Mouse (Mus musculus): ENCODE results near the gene Gm17268.

Gene Gm17268

GRCm38 (mm10) chr11:82032136-82032535, 6.2 kb downstream of the Gm17268 start:
- DNase-seq (ENCODE audit: low read depth, low spot score), result no peak

DNA sequence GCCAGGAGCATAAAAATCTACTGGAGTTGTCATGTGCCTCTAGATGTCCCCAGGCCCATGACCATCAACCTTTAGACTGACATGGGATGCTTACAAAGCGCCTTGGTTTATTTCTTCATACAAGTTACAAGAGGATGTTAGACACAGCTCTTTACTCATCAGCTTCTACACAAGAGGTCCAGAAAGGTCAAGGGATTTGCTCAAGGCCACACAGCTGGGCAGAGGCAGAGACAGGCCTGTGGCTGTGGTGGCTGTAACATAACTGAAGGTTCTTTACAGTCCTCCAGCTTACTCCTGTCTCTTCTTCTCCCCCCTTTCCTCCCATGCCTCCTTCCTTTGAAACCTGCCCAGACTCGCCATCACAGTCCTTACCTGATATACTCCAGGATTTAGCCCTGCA, 8.2 kb downstream of the Gm17268 start:
- DNase-seq (ENCODE audit: low read depth, low spot score), result no peak

DNA sequence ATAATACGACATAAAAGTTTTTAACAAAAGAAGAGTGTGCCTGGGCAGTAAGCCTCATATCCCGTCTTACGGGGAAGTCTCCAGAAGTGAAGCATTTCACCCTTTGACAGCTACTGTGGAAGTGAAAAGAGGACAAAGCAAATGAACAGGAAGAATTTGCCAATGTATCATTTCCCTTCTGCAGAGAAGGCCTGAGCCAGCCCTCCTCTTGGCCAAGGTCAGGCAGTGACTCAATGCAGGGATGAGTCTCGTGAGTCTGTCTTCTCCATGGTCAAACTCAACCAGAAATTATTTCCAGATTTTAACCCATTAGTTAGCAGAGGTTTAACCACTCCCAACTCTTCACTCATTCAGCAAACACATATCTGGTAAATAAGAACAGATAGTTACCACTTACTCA, 14.6 kb downstream of the Gm17268 start:
- no peak for DNase-seq (ENCODE audit: low read depth, low spot score)

- DNase-seq (ENCODE audit: low read depth, low spot score), result no peak
Observed at GRCm38 (mm10) chr11:82022504-82023056, 15.8 kb downstream of the Gm17268 start.

DNA sequence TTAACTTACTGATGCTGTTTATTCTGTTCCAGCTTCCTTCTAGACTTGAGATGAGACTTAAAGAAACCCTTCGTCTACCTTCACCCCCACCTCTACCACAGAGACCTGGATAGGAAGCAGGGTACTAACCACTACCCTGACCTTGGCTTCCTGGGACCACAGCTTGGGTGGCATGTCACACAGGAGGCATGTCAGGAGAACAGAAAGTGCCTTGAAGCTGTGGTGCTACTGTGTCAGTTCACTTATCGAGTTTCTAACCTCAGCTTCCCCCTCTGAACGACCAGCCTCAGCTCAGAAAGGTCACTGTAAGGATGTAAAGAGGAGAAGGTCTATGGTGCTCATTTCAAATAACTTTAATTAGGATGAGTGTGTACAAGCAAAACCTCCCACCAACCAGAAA, 17.0 kb downstream of the Gm17268 start:
- no peak for DNase-seq (ENCODE audit: low read depth, low spot score)

GRCm38 (mm10) chr11:82019793-82020192, 18.6 kb downstream of the Gm17268 start:
- no peak for DNase-seq (ENCODE audit: low read depth, low spot score)

- DNase-seq (ENCODE audit: low read depth, low spot score), result no peak
Observed at GRCm38 (mm10) chr11:82019389-82019788, 19.0 kb downstream of the Gm17268 start.

DNA sequence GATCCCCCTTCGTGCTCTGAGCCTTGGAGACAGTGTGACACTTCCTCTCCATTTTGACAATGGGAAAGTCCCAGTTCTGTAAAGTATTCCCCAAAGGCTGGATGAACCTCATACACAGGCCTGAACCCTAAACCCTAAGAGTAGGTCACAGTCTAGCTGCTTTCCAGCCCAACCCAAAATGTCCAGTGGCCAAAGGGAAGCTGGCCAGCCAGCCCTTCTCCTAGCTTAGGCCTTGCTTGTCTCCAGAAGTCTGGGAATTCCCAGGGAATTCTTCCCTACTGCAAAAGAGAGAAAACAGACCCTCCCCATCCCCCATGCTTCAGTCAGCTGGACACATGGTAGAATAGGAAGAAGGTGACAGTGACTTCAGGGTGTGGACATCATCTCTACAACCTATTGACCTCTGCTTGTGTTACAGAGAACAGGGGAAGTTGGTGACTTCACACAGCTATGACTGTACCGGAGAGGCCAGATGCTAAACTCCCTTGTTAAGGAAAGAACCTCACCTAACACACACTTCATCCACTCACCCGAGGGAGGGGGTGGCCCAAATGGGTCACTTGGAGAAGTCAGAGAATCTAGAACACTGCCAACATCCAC, 22.1 kb downstream of the Gm17268 start:
- no peak for DNase-seq (ENCODE audit: low read depth, low spot score)

DNA sequence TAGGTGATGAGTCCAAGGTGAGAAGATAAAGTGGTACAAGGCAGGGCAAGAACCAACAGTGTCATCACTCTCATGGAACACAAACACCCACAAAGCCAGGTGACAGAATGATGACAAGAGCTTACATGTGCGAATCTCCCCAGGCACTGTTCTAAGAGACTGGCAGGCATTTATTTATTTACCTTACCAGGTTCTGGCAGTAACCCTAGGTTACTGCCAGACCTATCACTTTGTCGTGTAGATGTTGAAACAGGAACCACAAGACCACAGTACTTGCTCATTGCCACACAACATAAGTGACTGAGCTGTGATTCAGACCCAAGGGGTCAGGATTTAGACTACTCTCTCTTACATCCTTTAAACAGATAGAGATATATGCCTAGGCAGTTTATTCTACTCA, 23.3 kb downstream of the Gm17268 start:
- DNase-seq (ENCODE audit: low read depth, low spot score), result no peak

DNA sequence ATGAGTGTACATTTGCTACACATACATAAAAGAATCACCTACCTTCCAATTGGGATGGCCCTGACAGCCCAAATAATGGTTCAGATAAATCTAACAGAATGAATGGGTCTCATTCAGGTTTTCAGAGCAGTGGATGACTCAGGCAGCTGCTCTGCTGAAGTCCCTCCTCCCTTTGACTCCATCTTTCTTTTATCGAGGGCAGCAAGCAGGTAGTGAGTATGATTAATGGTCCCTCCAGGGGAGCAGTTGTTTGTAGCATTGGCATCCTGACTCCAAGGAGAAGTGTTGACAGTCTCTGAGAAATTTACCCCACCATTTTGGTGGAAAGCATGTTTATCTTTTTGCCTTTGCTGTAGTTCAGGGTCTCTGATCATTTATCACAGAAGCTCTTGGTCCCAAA, 24.6 kb downstream of the Gm17268 start:
- no peak for DNase-seq (ENCODE audit: low read depth, low spot score)

DNA sequence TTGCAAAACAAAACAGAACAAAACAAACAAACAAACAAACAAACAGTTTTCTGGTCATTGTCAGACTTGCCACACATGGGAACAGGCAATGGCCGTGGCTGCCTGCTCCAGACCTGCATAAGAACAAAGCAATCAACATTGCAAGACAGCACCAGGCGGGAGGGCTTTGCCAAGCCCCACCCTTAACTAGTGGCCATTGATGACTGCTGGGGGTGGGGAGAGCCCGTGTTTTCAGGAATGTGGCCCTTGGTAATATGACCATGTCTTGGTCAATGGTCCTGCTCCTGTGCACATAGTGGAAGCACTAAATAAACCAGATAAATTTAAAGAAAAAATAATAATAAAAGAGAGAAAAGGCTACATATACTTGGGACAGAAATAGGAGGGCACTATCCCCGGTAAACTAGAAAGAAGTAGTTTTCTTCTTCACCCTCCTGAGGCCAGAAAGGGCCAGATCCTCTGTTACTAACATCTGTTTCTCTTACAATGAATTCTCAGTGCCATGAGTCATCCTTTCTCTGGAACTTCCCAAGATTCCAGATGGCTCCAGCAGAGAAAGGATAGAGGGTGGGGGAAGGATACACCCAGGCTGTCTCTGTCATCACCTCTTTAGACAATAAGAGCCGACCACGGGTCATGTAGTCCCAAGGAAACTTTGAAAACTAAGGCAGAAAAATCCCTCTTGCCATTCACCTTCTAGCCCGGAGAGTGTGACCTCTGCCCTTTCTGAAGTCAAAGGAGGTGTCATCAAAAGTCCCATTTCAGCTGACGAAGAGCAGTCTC, 26.8 kb downstream of the Gm17268 start:
- peak; percentile 53 for DNase-seq (ENCODE audit: low read depth, low spot score)

- DNase-seq (ENCODE audit: low read depth, low spot score), result peak; percentile 42
Observed at GRCm38 (mm10) chr11:82010115-82010514, 28.2 kb downstream of the Gm17268 start.

GRCm38 (mm10) chr11:82006796-82007423, 31.5 kb downstream of the Gm17268 start:
- DNase-seq (ENCODE audit: low read depth, low spot score), result peak; percentile 37

DNA sequence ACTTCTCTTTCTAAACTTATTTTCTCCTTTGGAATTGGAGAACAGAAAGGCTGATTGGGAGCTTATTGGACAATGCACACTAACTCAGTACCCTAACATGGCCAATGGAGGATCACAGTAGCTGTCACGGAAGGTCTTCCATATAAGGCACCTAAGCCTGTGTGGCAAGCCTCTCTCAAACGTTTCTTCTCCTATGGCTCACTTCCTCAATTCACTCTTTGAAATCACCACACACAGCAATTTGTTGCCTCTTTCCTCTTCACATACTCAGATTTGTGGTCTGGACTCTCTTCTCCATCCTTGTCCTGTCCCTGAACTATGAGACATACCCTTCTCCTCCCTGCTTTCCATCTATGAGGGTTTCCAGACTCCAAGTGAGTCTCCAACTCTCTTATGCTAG, 33.6 kb downstream of the Gm17268 start:
- no peak for DNase-seq (ENCODE audit: low read depth, low spot score)

GRCm38 (mm10) chr11:82000581-82000980, 37.8 kb downstream of the Gm17268 start:
- no peak for DNase-seq (ENCODE audit: low read depth, low spot score)

GRCm38 (mm10) chr11:81999469-81999868, 38.9 kb downstream of the Gm17268 start:
- no peak for DNase-seq (ENCODE audit: low read depth, low spot score)

GRCm38 (mm10) chr11:81998646-81999045, 39.7 kb downstream of the Gm17268 start:
- no peak for DNase-seq (ENCODE audit: low read depth, low spot score)

DNA sequence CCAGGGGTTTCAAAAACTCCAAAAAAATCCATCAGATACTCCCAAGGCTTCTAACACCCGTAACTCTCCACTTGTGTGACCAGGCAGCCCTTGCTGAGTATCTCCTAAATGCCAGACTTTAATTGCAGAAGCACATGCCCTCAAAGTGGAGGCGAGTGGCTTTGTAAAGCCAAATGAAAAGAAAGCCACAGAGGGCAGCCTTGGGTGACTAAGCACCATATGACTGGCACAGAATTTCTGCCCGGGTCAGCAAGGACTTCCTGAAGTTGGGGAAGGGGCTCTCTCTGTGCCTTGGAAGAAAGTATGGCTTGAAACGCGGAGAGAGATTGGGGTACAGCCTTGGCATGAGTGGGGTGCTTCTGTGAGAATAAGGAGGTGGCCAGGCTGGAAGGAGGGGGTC, 41.3 kb downstream of the Gm17268 start:
- DNase-seq (ENCODE audit: low read depth, low spot score), result no peak

DNA sequence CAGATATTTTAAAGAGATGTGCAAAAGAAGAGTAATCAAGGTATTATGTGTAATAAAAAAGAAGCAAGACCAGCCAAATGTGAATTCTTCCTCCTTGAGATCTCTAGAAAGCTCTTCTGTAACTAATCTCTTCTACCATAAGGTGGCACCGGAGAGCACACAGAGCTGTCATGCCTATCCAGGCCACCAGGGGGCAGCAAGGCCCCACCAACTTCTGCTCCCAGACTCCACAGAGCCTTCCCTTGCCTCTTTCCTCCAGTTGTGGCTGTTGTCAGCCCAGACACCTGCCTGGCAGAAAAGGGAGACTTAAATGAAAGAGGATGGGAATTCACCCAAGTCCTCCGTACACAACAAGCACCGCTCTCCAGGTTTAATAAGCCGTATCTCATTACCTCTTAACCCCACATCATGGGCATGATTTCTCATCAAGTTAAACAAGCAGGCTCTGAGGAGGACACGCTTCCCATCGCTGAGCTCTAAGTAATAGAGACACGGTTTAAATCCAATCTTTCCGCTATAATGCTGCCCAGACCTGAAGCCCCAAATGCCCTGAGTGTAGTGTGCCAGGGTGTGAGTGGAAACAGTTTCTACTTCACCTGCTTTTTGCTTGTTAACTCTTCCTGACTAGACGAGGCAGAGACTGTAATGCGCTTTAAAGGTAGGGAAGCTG, 42.1 kb downstream of the Gm17268 start:
- peak; percentile 78 for DNase-seq (ENCODE audit: low read depth, low spot score)

DNA sequence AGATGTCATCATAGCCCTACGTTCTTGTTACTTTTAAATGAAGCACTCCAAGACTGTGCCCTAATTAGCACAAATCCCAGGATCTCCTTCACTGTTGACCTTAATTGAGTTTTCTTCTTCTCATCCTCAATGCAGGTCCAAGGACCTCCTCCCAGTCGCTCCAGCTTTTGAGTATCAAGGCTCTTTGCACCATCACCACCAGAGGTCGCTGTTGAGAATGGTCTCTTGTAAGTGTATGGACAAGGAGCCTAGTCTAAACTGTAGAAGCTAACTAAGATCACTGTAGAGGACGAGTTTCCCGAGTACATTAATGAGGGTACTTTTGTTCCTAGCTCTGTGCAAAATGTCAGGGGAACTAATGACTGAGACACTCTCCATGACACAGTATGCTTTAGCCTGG, 55.2 kb downstream of the Gm17268 start:
- DNase-seq (ENCODE audit: low read depth, low spot score), result peak; percentile 91

GRCm38 (mm10) chr11:81982191-81982590, 56.2 kb downstream of the Gm17268 start:
- no peak for DNase-seq (ENCODE audit: low read depth, low spot score)
